Mouse (Mus musculus) stomach, embryonic 15.5 days (tissue): ENCODE measurements around the gene Dnmt3b. TPM values are rescaled to one million over a fixed set of nuclear protein-coding genes. Genes with fewer than 3 reads are reported as not detected.
A peak's percentile ranks its signal among the peaks of the same experiment; 100 is the strongest.
"Not testable (repeated sequence)": the region's sequence is repeated elsewhere in the genome, so short reads cannot be mapped to it uniquely, and the experiment has no call there.

ENCODE experiments used
- ATAC-seq: fragments of 200-750 bp; cut with Nextera tagmentation; 2 replicates; pipeline ENCODE4 v1.8.0; 2017; ENCODE audit warnings: low read depth, moderate number of reproducible peaks, moderate TSS enrichment; ENCODE audit not compliant: insufficient read depth, low FRiP score
- H3K27ac ChIP-seq: fragments of 300-500 bp; sonication (generic); 2 replicates; pipeline ENCODE4 v1.5.1; 2015; ENCODE audit warnings: mild to moderate bottlenecking, inconsistent platforms
- H3K27me3 ChIP-seq: fragments of 300-500 bp; sonication (generic); replicated peaks from 2 replicates; pipeline ENCODE4 v1.6.1; 2015; ENCODE audit warnings: inconsistent platforms
- H3K36me3 ChIP-seq: fragments of 300-500 bp; sonication (generic); 2 replicates; pipeline ENCODE4 v1.6.1; 2015; ENCODE audit warnings: inconsistent platforms
- H3K4me1 ChIP-seq: fragments of 300-500 bp; sonication (generic); 2 replicates; pipeline ENCODE4 v1.6.1; 2015; ENCODE audit warnings: inconsistent platforms
- H3K4me2 ChIP-seq: fragments of 300-500 bp; sonication (generic); 2 replicates; pipeline ENCODE4 v1.6.1; 2015; ENCODE audit warnings: mild to moderate bottlenecking, inconsistent platforms
- H3K4me3 ChIP-seq: fragments of 300-500 bp; sonication (generic); replicated peaks from 2 replicates; pipeline ENCODE4 v1.5.1; 2015; ENCODE audit warnings: inconsistent platforms
- H3K9ac ChIP-seq: fragments of 300-500 bp; sonication (generic); 2 replicates; pipeline ENCODE4 v1.6.1; 2015; ENCODE audit warnings: inconsistent platforms
- H3K9me3 ChIP-seq: fragments of 300-500 bp; sonication (generic); 2 replicates; pipeline ENCODE4 v1.6.1; 2016; ENCODE audit warnings: inconsistent platforms
- WGBS: fragments of 180-500 bp; shearing (Covaris S2); methylation state at CpG from one replicate; pipeline ENCODE4 v1.1.7; 2015; 5-methylcytosine and 5-hydroxymethylcytosine counted together
- polyA plus RNA-seq: library from polyadenylated mRNA; unstranded; fragments of >200 nt; fragmentation: Nextera tagmentation; extraction: Ambion mirVana; gene quantifications from 2 replicates; pipeline ENCODE4 v1.2.1, GENCODE M21; 2015

The Dnmt3b gene
- polyA plus RNA-seq, 1 experiment from 2014 or later, result 8.9 TPM

GRCm38 (mm10) chr2:153642496-153642895, 6.8 kb upstream of the Dnmt3b start:
- H3K27me3 ChIP-seq, result 0 out of 2 replicates have a peak, but pooled peaks cover 5% of the 10 kb centered on the region
- H3K4me2 ChIP-seq, result no peak overlapping the region
- no peak for ATAC-seq
- no peaks in the 10 kb centered on the region for H3K9me3 ChIP-seq
- H3K27ac ChIP-seq, result no peak overlapping the region
- H3K36me3 ChIP-seq, result no peaks in the 10 kb centered on the region
- H3K4me1 ChIP-seq, result no peaks in the 10 kb centered on the region
- H3K4me3 ChIP-seq, result no peak overlapping the region
- no peak overlapping the region for H3K9ac ChIP-seq
- WGBS, result 26% methylated on average over 3 of the region's 3 CpGs

DNA sequence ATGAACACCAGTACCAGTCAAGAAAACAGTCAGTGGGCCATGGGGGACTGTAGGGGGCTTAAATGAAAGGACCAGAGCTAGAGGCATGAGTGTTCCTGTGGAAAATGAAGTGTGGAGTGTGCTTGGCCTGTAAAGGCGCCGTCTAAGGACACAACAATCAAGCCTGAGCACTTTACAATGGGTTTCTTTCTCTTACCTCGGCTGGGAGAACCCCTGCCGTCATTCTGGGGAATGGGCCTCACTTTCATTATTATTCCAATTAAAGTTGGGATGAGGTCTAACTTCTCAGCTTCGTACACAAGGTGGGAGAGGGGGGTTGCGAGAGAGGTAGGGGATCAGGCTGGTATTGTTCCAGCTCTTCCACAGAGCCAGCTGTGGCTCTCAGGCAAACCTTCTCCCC, 6.3 kb upstream of the Dnmt3b start:
- no peak overlapping the region for H3K4me2 ChIP-seq
- H3K27me3 ChIP-seq, result 0 out of 2 replicates have a peak, but pooled peaks cover 5% of the 10 kb centered on the region
- H3K4me3 ChIP-seq, result no peak overlapping the region
- no peaks in the 10 kb centered on the region for H3K36me3 ChIP-seq
- ATAC-seq, result no peak
- no peak overlapping the region for H3K27ac ChIP-seq
- H3K9me3 ChIP-seq, result no peaks in the 10 kb centered on the region
- WGBS, result 45% methylated on average over 6 of the region's 6 CpGs
- H3K9ac ChIP-seq, result no peak overlapping the region
- H3K4me1 ChIP-seq, result no peaks in the 10 kb centered on the region

DNA sequence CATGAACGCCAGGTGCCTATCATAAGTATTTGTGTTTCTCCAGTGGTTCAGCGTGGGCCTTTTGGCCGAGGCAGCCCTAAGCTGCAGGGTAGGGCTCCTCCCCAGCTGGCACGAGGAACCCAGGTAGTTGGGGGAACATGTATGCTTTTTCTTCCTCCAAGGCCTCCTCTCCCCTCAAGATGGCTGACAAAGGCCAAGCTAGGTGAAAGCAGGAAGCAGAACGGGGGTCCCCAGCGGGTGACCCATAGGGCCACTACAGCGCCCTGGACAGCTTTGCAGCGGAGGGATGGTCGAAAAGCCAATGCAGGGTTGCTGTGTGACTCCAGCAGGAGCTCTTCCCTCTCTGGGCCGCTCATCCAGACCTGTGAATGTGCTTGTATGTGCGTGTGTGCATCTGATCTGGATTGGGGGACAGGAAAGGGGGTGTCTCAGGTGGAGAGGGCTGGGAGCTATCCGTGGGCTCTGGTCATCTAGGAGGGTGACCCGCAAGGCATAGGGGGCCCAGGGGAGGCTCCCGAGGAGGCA, 415 bp upstream of the Dnmt3b start:
- H3K27me3 ChIP-seq, result no peaks in the 10 kb centered on the region
- no peaks in the 10 kb centered on the region for H3K36me3 ChIP-seq
- peak overlapping the region; percentile 96 for H3K4me2 ChIP-seq
- peak overlapping the region; percentile 80 for H3K4me3 ChIP-seq
- WGBS, result 20% methylated on average over 14 of the region's 14 CpGs
- no peaks in the 10 kb centered on the region for H3K9me3 ChIP-seq
- no peak for ATAC-seq
- H3K4me1 ChIP-seq, result peaks cover 14% of the 10 kb centered on the region
- H3K27ac ChIP-seq, result no peak overlapping the region
- peak overlapping the region; percentile 60; the same call in 1 of the 2 replicates for H3K9ac ChIP-seq

DNA sequence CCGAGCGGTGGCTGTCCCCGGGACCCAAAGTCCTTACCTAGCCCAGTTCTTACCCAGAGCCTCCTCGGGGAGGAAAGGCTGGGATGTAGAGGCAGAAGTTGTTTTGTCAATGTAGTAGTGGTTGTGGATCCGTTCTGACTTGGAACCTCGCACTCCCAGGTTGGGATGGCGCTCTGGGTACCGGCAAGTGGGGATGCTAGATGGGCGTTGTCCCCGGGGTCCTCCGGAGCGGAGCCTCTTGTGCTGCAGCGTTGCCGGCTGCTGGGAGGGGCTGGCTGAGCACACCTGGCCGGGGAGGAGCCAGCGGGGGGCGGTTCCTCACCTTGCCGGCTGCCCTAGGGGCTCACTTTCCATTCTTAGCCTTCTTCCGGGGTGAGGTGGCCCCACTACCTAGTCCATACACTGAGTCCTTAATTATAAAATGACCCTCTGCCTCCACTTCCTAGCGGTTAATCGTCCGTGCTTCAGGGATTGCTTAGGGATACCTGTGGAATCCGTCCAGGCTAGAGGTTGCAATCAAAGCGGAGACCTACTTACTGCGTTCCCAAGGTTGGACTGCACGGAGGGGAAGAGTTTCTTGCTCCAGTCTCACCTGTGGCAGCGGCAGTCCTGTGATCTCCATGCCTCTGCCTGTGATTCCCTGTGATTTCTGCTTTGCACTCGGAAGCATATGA, 901 bp downstream of the Dnmt3b start:
- H3K4me1 ChIP-seq, result peaks cover 14% of the 10 kb centered on the region
- no peaks in the 10 kb centered on the region for H3K36me3 ChIP-seq
- peak; percentile 71 for ATAC-seq
- H3K27ac ChIP-seq, result no peak overlapping the region
- H3K9me3 ChIP-seq, result no peaks in the 10 kb centered on the region
- peak overlapping the region; percentile 96 for H3K4me2 ChIP-seq
- peak overlapping the region; percentile 60 for H3K9ac ChIP-seq
- H3K27me3 ChIP-seq, result no peaks in the 10 kb centered on the region
- H3K4me3 ChIP-seq, result peak overlapping the region; percentile 80
- 3% methylated on average over 28 of the region's 28 CpGs for WGBS

- 77% methylated on average over 3 of the region's 3 CpGs for WGBS
- no peaks in the 10 kb centered on the region for H3K27me3 ChIP-seq
- H3K9ac ChIP-seq, result no peak overlapping the region
- peaks cover 14% of the 10 kb centered on the region for H3K4me1 ChIP-seq
- ATAC-seq, result no peak
- H3K4me3 ChIP-seq, result no peak overlapping the region
- H3K9me3 ChIP-seq, result no peaks in the 10 kb centered on the region
- H3K4me2 ChIP-seq, result no peak overlapping the region
- no peak overlapping the region for H3K27ac ChIP-seq
- H3K36me3 ChIP-seq, result no peaks in the 10 kb centered on the region
These were observed 2.4 kb downstream of the Dnmt3b start for GRCm38 (mm10) chr2:153651681-153652080.

DNA sequence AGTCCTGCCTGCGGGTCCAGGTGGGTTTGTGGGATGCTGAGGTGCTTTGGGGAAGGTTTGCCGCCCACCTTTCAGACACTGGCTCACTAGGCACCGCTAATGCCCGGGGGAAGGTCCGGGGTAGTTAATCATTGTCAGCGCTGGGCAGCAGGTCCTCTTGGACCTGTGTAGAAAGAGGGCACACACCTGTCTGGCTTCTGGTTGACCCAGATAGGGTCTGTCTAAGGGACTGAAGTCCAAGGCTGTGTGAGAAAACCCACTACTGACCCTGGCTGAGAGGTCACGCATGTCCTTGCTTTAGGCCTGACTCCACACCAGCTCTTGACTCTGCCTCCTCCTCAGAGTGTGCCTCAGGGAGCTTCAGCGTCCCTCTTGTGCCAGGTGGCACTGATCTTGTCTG, 8.4 kb downstream of the Dnmt3b start:
- H3K36me3 ChIP-seq, H3K27ac ChIP-seq, H3K27me3 ChIP-seq, H3K4me2 ChIP-seq, H3K9ac ChIP-seq, H3K9me3 ChIP-seq, H3K4me3 ChIP-seq, H3K4me1 ChIP-seq: not testable (repeated sequence)
- 75% methylated on average over 8 of the region's 8 CpGs for WGBS
- peak; percentile 39; the same call in 1 of the 2 replicates for ATAC-seq

DNA sequence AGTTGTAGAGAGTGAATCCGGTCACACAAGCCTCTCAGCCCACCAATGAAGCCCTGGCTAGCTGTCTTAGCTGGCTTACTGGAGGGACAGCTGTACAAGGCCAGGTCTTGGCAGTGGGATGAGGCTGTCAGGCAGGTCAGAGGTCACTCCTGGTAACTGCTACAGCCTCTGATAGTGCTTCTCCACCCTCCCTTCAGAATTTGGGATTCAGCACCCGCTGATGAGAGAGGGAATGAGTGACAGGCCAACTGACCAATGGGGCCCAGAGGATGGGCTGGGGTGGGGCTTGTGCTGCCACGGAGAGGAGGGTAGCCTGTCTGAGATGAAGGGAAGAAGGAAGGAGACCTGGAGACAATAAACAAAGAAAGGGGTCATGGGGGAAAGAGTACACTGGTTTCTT, 11.4 kb downstream of the Dnmt3b start:
- H3K9me3 ChIP-seq, result no peaks in the 10 kb centered on the region
- no peak overlapping the region for H3K9ac ChIP-seq
- no peaks in the 10 kb centered on the region for H3K4me1 ChIP-seq
- H3K36me3 ChIP-seq, result peaks cover 2% of the 10 kb centered on the region; the same call in 1 of the 2 replicates
- H3K4me3 ChIP-seq, result no peak overlapping the region
- no peak for ATAC-seq
- 43% methylated on average over 3 of the region's 3 CpGs for WGBS
- no peak overlapping the region for H3K27ac ChIP-seq
- H3K27me3 ChIP-seq, result no peaks in the 10 kb centered on the region
- no peak overlapping the region for H3K4me2 ChIP-seq

- Histone ChIP-seq H3K27ac (no peak overlapping the region), H3K4me2 (no peak overlapping the region), H3K27me3 (no peaks in the 10 kb centered on the region), H3K4me1 (no peaks in the 10 kb centered on the region), H3K9me3 (no peaks in the 10 kb centered on the region), H3K36me3 (peaks cover 2% of the 10 kb centered on the region), H3K4me3 (no peak overlapping the region), H3K9ac (no peak overlapping the region)
- WGBS, result 80% methylated on average over 7 of the region's 7 CpGs
- no peak for ATAC-seq
These were observed 16.2 kb downstream of the Dnmt3b start for GRCm38 (mm10) chr2:153665401-153665800.

- no peak overlapping the region for H3K9ac ChIP-seq
- H3K27me3 ChIP-seq, result no peaks in the 10 kb centered on the region
- H3K9me3 ChIP-seq, result no peaks in the 10 kb centered on the region
- H3K4me1 ChIP-seq, result no peaks in the 10 kb centered on the region
- peaks cover 8% of the 10 kb centered on the region; the same call in 1 of the 2 replicates for H3K36me3 ChIP-seq
- ATAC-seq, result no peak
- no peak overlapping the region for H3K4me2 ChIP-seq
- no peak overlapping the region for H3K27ac ChIP-seq
- no peak overlapping the region for H3K4me3 ChIP-seq
- 66% methylated on average over 7 of the region's 7 CpGs for WGBS
These were observed 19.6 kb downstream of the Dnmt3b start for GRCm38 (mm10) chr2:153668754-153669376.

DNA sequence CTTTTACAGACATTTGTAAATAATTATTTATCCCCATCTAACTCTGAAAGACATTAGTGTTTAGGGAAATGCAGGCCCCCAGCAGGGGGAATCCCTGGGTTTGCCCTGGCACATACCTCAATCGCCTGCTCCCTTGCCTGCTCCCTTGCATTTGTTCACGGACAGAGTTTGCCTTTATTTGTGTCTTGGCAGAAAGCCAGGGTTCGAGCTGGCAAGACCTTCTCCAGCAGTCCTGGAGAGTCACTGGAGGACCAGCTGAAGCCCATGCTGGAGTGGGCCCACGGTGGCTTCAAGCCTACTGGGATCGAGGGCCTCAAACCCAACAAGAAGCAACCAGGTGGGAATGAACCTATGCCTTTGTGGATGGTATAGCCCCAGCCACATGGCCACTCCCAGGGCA, 20.9 kb downstream of the Dnmt3b start:
- Histone ChIP-seq H3K36me3 (peaks cover 6% of the 10 kb centered on the region; the same call in 1 of the 2 replicates), H3K9ac (no peak overlapping the region), H3K9me3 (no peaks in the 10 kb centered on the region), H3K27ac (no peak overlapping the region), H3K4me1 (no peaks in the 10 kb centered on the region), H3K27me3 (no peaks in the 10 kb centered on the region), H3K4me2 (no peak overlapping the region), H3K4me3 (no peak overlapping the region)
- WGBS, result 65% methylated on average over 5 of the region's 5 CpGs
- no peak for ATAC-seq

- no peak for ATAC-seq
- Histone ChIP-seq H3K4me3 (no peak overlapping the region), H3K4me1 (no peaks in the 10 kb centered on the region), H3K36me3 (peaks cover 6% of the 10 kb centered on the region; the same call in 1 of the 2 replicates), H3K9me3 (no peaks in the 10 kb centered on the region), H3K27ac (no peak overlapping the region), H3K9ac (no peak overlapping the region), H3K27me3 (no peaks in the 10 kb centered on the region), H3K4me2 (no peak overlapping the region)
- 90% methylated on average over 2 of the region's 2 CpGs for WGBS
These were observed 23.4 kb downstream of the Dnmt3b start for GRCm38 (mm10) chr2:153672619-153673018.

- H3K27ac ChIP-seq, H3K4me2 ChIP-seq, H3K36me3 ChIP-seq, H3K27me3 ChIP-seq, H3K4me3 ChIP-seq, H3K4me1 ChIP-seq, H3K9ac ChIP-seq, H3K9me3 ChIP-seq: not testable (repeated sequence)
- WGBS, result 70% methylated on average over 1 of the region's 1 CpGs
- ATAC-seq, result peak; percentile 31; the same call in 1 of the 2 replicates
These were observed 26.1 kb downstream of the Dnmt3b start for GRCm38 (mm10) chr2:153675364-153675763.
